Mouse (Mus musculus) megakaryocyte, embryonic 14.5 days (primary cell): ENCODE data around the gene Git2. TPM values are rescaled to one million over a fixed set of nuclear protein-coding genes. Genes with fewer than 3 reads are reported as not detected.

Source experiments
- H3K27me3 ChIP-seq: replicated peaks from 2 replicates; pipeline ENCODE3; 2012; ENCODE audit warnings: inconsistent platforms
- H3K36me3 ChIP-seq: replicated peaks from 2 replicates; pipeline ENCODE3; 2012; ENCODE audit warnings: low read length, inconsistent platforms, mixed read lengths
- H3K4me1 ChIP-seq: 2 replicates; pipeline ENCODE4 v1.6.1; 2012; ENCODE audit warnings: inconsistent platforms
- H3K4me3 ChIP-seq: replicated peaks from 2 replicates; pipeline ENCODE3; 2012; ENCODE audit warnings: moderate library complexity, mild to moderate bottlenecking, inconsistent platforms
- H3K9me3 ChIP-seq: 2 replicates; pipeline ENCODE4 v1.6.1; 2012; ENCODE audit warnings: inconsistent platforms
- FLI1 ChIP-seq: IDR thresholded peaks from 2 replicates; pipeline ENCODE4 v1.6.1; 2012; ENCODE audit warnings: low read length, inconsistent platforms, mixed read lengths
- GATA1 ChIP-seq: IDR thresholded peaks from 3 replicates; pipeline ENCODE4 v1.6.1; 2012; ENCODE audit warnings: mixed read lengths, low read length, inconsistent platforms, borderline replicate concordance
- polyA plus RNA-seq: library from polyadenylated mRNA; stranded (reverse); fragments of >175 nt; gene quantifications from 2 replicates; pipeline ENCODE4 v1.2.3, GENCODE M21; 2012; ENCODE audit warnings: low replicate concordance; ENCODE audit not compliant: insufficient read depth

The Git2 gene
- polyA plus RNA-seq, 1 experiment, result 136 TPM

GRCm38 (mm10) chr5:114767185-114767584 lies 8.1 kb downstream of the Git2 start:
- Histone ChIP-seq H3K9me3 (no peaks in the 10 kb centered on the region), H3K36me3 (peaks cover 73% of the 10 kb centered on the region), H3K27me3 (no peaks in the 10 kb centered on the region), H3K4me1 (peaks cover 47% of the 10 kb centered on the region), H3K4me3 (no peak overlapping the region)
- TF ChIP-seq GATA1, result no peak
- no peak for TF ChIP-seq FLI1

DNA sequence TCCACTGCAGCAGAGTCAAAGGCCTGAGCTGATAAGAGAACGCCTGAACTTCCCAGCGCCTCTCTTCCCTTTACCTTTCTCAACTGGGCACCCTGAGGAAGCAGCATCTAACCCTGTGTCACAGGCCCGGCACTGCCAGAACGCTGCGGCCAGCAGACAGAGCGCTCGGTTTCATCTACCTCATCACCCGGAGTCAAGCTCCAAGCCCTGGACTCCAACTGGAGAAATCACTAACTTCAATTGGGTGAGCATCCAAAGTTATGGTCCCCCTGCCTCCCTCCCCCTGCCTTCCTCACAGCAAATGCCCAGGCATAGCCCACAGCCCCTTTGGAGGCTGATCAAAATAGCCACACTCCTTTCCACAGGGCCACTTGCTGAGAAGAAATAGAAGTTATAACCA lies 8.6 kb downstream of the Git2 start:
- no peaks in the 10 kb centered on the region for H3K9me3 ChIP-seq
- H3K4me1 ChIP-seq, result peaks cover 45% of the 10 kb centered on the region
- H3K36me3 ChIP-seq, result peaks cover 78% of the 10 kb centered on the region
- TF ChIP-seq FLI1, result no peak
- no peak for TF ChIP-seq GATA1
- H3K27me3 ChIP-seq, result no peaks in the 10 kb centered on the region
- no peak overlapping the region for H3K4me3 ChIP-seq

- Histone ChIP-seq H3K4me3 (no peak overlapping the region), H3K27me3 (no peaks in the 10 kb centered on the region), H3K36me3 (peaks cover 89% of the 10 kb centered on the region), H3K9me3 (no peaks in the 10 kb centered on the region), H3K4me1 (peaks cover 29% of the 10 kb centered on the region)
- no peak for TF ChIP-seq GATA1
- TF ChIP-seq FLI1, result no peak
These were observed 10.2 kb downstream of the Git2 start for GRCm38 (mm10) chr5:114764812-114765735.

- TF ChIP-seq FLI1, result no peak
- Histone ChIP-seq H3K9me3 (no peaks in the 10 kb centered on the region), H3K36me3 (peaks cover 97% of the 10 kb centered on the region), H3K27me3 (no peaks in the 10 kb centered on the region), H3K4me3 (no peak overlapping the region), H3K4me1 (peaks cover 26% of the 10 kb centered on the region)
These were observed 13.3 kb downstream of the Git2 start for GRCm38 (mm10) chr5:114761980-114762379.

DNA sequence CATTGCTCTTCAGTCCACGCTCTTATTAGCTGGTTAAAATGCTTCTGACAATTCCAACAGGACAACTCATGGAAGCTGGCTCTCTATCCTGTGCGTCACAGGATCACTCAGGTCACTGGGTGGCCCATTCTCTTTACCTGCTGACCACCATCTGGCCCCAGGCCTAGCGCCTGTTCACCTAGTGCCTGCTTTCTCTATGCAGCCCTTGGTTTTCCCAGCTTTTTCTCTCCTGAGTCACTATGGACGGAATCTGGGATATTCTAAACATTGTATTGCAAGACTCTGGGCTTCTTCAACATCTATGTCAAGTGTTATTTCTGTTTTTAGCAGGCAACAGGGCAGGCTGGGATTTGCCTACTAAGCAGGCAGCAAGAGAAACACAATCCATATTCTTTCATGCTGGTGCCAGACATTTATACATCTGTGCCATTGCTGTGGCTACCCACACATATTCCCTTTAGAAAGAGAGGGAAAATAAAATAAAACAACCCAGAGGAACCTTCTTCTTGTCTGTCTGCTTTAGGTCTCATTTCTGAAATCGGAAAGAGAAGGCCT lies 15.7 kb downstream of the Git2 start:
- H3K9me3 ChIP-seq, result no peaks in the 10 kb centered on the region
- no peak for TF ChIP-seq FLI1
- TF ChIP-seq GATA1, result no peak

DNA sequence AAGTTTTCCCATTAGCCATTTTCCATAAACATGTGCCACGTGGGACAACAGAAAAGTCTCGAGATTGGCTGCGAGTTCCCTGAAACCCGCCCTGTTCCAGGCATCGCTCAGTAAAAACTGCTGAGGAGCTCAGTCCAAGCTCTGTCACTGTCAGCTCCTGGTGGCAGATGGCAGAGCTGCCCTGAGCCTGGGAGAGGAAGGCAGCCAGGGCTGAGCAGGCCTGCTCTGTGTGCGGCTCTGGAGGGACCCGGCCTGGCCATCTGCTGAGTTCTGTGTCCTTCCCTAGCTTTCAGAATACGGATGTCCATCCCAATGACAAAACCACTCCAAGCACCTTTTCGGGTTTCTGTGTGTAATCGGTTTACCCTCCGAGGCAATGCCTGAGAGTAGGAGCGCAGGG lies 21.9 kb downstream of the Git2 start:
- Histone ChIP-seq H3K9me3 (no peaks in the 10 kb centered on the region), H3K4me3 (no peak overlapping the region), H3K4me1 (peaks cover 15% of the 10 kb centered on the region), H3K27me3 (no peaks in the 10 kb centered on the region), H3K36me3 (peaks cover 98% of the 10 kb centered on the region)
- no peak for TF ChIP-seq GATA1
- TF ChIP-seq FLI1, result no peak

More for the DNA sequence above, 15.7 kb downstream of the Git2 start:
- peaks cover 97% of the 10 kb centered on the region for H3K36me3 ChIP-seq
- H3K27me3 ChIP-seq, result no peaks in the 10 kb centered on the region
- no peak overlapping the region for H3K4me3 ChIP-seq
- H3K4me1 ChIP-seq, result peaks cover 18% of the 10 kb centered on the region

DNA sequence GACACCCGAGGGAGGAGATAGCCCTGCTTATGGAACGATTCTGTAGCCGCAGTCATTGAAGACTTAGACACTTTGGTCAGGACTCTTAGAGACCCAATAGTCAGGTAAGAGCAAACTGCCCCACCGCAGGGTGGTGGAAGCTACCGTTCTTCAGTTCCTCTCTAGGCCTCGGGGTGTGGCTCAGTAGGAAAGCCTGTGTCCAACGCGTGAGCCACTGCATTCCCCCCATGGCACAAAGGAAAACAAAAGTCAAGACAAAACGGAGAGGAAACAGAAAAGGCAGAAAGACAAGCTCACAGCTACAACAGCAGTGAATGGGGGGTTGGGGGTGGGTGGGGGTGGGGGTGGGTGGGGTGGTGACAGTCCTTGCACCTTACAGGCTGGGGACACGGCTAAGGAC lies 22.9 kb downstream of the Git2 start:
- H3K27me3 ChIP-seq, result no peaks in the 10 kb centered on the region
- H3K9me3 ChIP-seq, result no peaks in the 10 kb centered on the region
- peaks cover 99% of the 10 kb centered on the region for H3K36me3 ChIP-seq
- H3K4me3 ChIP-seq, result no peak overlapping the region
- TF ChIP-seq FLI1 (no peak), GATA1 (no peak)
- H3K4me1 ChIP-seq, result peaks cover 12% of the 10 kb centered on the region

DNA sequence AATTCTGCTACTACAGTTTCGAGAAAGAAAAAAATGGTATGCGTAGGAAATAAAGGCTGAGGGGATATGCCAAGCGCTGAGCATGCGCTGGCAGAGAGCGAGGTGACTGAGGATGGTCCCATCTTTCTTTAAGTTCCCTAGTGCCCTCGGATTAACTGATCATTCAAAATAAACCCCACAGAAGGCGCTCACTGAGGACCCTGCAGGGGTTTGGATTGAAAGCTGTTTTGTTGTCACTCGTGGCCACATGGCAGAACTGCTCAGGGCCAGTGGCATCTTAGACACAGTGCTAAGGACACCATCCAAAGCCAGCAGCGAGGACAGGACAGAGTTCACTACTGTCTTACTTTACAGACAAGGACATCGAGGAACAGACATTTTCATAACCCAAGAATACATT lies 25.0 kb downstream of the Git2 start:
- H3K9me3 ChIP-seq, result no peaks in the 10 kb centered on the region
- no peak for TF ChIP-seq GATA1
- TF ChIP-seq FLI1, result no peak
- H3K4me1 ChIP-seq, result peaks cover 14% of the 10 kb centered on the region
- no peak overlapping the region for H3K4me3 ChIP-seq
- peaks cover 98% of the 10 kb centered on the region for H3K36me3 ChIP-seq
- no peaks in the 10 kb centered on the region for H3K27me3 ChIP-seq

- peaks cover 14% of the 10 kb centered on the region for H3K4me1 ChIP-seq
- peaks cover 99% of the 10 kb centered on the region for H3K36me3 ChIP-seq
- no peaks in the 10 kb centered on the region for H3K27me3 ChIP-seq
- no peak overlapping the region for H3K4me3 ChIP-seq
- H3K9me3 ChIP-seq, result no peaks in the 10 kb centered on the region
- TF ChIP-seq GATA1 (no peak), FLI1 (no peak)
These were observed 27.8 kb downstream of the Git2 start for GRCm38 (mm10) chr5:114747521-114747920.

DNA sequence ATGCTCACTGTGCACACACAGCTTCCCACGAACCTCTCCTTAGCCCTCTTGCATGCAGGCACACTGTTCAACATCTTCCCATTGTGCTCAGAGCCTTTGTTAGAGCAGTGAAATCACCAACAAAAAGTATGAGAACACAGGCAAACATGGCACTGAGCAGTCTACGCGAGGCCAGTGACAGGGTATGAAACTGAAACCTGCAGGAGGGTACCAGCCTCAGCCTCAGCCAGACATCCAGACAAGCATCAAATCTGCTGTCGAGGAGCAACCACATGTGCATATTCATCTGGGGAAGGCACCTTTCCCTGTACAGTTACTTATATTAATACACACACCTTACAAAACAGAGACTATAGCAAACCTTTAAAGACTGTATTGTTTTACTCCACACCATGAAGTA lies 28.4 kb downstream of the Git2 start:
- Histone ChIP-seq H3K27me3 (no peaks in the 10 kb centered on the region), H3K4me1 (peaks cover 14% of the 10 kb centered on the region), H3K36me3 (peaks cover 99% of the 10 kb centered on the region), H3K9me3 (no peaks in the 10 kb centered on the region), H3K4me3 (peak overlapping the region; percentile 1)
- TF ChIP-seq GATA1 (no peak), FLI1 (no peak)
